Mouse (Mus musculus): ENCODE results near the gene Hpgds.

The Hpgds gene

DNA sequence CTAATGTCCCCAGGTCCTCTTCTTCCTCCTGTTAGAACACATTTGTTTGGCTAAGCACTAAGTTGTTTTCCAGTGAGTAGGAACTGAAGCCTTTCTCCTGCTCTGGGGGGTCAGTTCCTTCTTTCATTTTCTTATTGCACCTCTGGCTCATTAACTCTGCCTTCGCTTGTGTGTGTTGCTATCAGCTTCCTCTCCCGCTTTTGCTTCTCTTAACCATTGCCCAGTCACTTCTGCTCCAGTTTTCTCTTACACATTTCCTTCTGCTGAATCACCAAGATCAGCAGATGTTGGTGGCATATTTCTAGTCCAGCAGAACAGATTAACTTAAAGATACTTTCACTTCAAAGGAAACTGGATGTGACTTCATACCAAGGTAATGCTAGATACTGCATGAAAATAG is 29.8 kb downstream of the Hpgds start:
- no peak overlapping the region for H3K4me3 ChIP-seq (replicated peaks; ENCODE audit: low read length)
- TF ChIP-seq CTCF (conservative IDR thresholded peaks at IDR 0.05; ENCODE audit: low read length) = no peak
- no peak for TF ChIP-seq NANOG (IDR thresholded peaks at IDR 0.05; ENCODE audit: borderline replicate concordance, low read length)
- TF ChIP-seq POU5F1 (IDR thresholded peaks at IDR 0.05; ENCODE audit: borderline replicate concordance, low read length) = no peak
- no peaks in the 10 kb centered on the region for H3K27me3 ChIP-seq (ENCODE audit: insufficient read depth, low read length)
- no peaks in the 10 kb centered on the region for H3K4me1 ChIP-seq (replicated peaks; ENCODE audit: low read depth, low read length)
- H3K9me3 ChIP-seq (ENCODE audit: low read length) = no peaks in the 10 kb centered on the region
- peaks cover 95% of the 10 kb centered on the region for H3K36me3 ChIP-seq (ENCODE audit: insufficient read depth, low read length)

DNA sequence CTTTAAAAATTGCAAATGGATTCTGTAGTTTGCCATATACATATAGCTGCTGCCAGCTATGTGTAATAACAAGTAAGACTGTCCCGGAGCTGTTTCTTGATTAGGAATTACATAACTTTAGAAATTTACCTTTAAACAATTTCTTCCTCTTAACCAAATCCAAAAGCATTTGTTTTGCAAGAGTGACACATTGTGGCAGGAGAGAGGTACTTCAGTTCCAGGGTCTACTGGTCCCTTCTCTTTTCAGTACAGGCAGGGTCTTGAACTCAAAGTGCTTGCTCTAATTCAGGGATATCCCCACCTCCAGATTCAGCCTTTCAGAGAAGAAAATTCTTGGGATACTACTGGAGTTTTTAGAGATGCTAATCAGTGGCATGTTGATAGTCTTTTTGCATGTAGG is 65.6 kb downstream of the Hpgds start:
- no peaks in the 10 kb centered on the region for H3K9me3 ChIP-seq (ENCODE audit: low read length)
- H3K4me3 ChIP-seq (replicated peaks; ENCODE audit: low read length) = no peak overlapping the region
- peaks cover 87% of the 10 kb centered on the region for H3K36me3 ChIP-seq (ENCODE audit: insufficient read depth, low read length)
- peaks cover 28% of the 10 kb centered on the region for H3K4me1 ChIP-seq (replicated peaks; ENCODE audit: low read depth, low read length)
- H3K27me3 ChIP-seq (ENCODE audit: insufficient read depth, low read length) = no peaks in the 10 kb centered on the region
- TF ChIP-seq POU5F1 (IDR thresholded peaks at IDR 0.05; ENCODE audit: borderline replicate concordance, low read length) (no peak), CTCF (conservative IDR thresholded peaks at IDR 0.05; ENCODE audit: low read length) (peak; percentile 67)

DNA sequence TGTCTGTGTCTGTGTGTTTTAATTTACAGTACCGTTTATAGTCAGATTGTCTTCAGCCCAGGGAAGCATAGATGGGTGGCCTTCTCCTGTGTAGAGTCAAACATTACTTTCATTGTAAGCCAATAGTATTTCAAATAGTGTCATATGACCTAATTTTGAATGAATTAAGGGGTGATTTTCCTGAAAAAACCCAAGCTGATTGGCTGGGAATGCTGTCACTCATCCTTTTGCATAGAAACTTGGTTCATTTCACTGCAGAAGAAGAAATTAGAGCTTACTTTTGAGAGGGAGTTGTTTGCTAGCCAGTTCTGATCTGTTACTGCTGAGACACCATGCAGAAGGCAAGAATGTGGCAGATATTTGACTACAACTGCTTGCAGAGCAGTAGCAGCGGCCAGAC is 69.5 kb downstream of the Hpgds start:
- no peak for TF ChIP-seq NANOG (IDR thresholded peaks at IDR 0.05; ENCODE audit: borderline replicate concordance, low read length)
- no peak for TF ChIP-seq CTCF (conservative IDR thresholded peaks at IDR 0.05; ENCODE audit: low read length)
- no peak for TF ChIP-seq POU5F1 (IDR thresholded peaks at IDR 0.05; ENCODE audit: borderline replicate concordance, low read length)
- Histone ChIP-seq H3K27me3 (ENCODE audit: insufficient read depth, low read length) (no peaks in the 10 kb centered on the region), H3K36me3 (ENCODE audit: insufficient read depth, low read length) (peaks cover 90% of the 10 kb centered on the region), H3K4me3 (replicated peaks; ENCODE audit: low read length) (no peak overlapping the region), H3K9me3 (ENCODE audit: low read length) (no peaks in the 10 kb centered on the region), H3K4me1 (replicated peaks; ENCODE audit: low read depth, low read length) (peaks cover 13% of the 10 kb centered on the region; the same call in 1 of the 2 replicates)
